Mouse (Mus musculus): Measurements from ENCODE around the gene Akap13. TPM values are rescaled to one million over a fixed set of nuclear protein-coding genes. Genes with fewer than 3 reads are reported as not detected.

Akap13 gene
- polyA plus RNA-seq, 1 experiment, result 51.8 TPM

GRCm38 (mm10) chr7:75686827-75687164 lies 231.5 kb downstream of the Akap13 start:
- Histone ChIP-seq H3K4me3 (ENCODE audit: insufficient read depth, low read length) (no peak overlapping the region), H3K27ac (ENCODE audit: insufficient read depth, low read length) (no peak overlapping the region), H3K4me1 (ENCODE audit: control insufficient read depth, insufficient read depth, low read length) (peaks cover 6% of the 10 kb centered on the region)
- TF ChIP-seq POLR2A (IDR thresholded peaks at IDR 0.05; ENCODE audit: low read depth, low read length) (no peak), CTCF (IDR thresholded peaks at IDR 0.05; ENCODE audit: borderline replicate concordance, insufficient read depth, low read length) (no peak)

- peaks cover 6% of the 10 kb centered on the region for H3K4me1 ChIP-seq (ENCODE audit: control insufficient read depth, insufficient read depth, low read length)
Observed at GRCm38 (mm10) chr7:75688144-75688543, 232.8 kb downstream of the Akap13 start.

GRCm38 (mm10) chr7:75694777-75695176 lies 239.4 kb downstream of the Akap13 start:
- no peak for TF ChIP-seq CTCF (IDR thresholded peaks at IDR 0.05; ENCODE audit: borderline replicate concordance, insufficient read depth, low read length)
- no peak for TF ChIP-seq POLR2A (IDR thresholded peaks at IDR 0.05; ENCODE audit: low read depth, low read length)
- H3K4me3 ChIP-seq (ENCODE audit: insufficient read depth, low read length), result no peak overlapping the region

More at GRCm38 (mm10) chr7:75688144-75688543, 232.8 kb downstream of the Akap13 start:
- Histone ChIP-seq H3K4me3 (ENCODE audit: insufficient read depth, low read length) (no peak overlapping the region), H3K27ac (ENCODE audit: insufficient read depth, low read length) (no peak overlapping the region)
- no peak for TF ChIP-seq CTCF (IDR thresholded peaks at IDR 0.05; ENCODE audit: borderline replicate concordance, insufficient read depth, low read length)
- TF ChIP-seq POLR2A (IDR thresholded peaks at IDR 0.05; ENCODE audit: low read depth, low read length), result no peak

GRCm38 (mm10) chr7:75699836-75700235 lies 244.5 kb downstream of the Akap13 start:
- Histone ChIP-seq H3K4me1 (ENCODE audit: control insufficient read depth, insufficient read depth, low read length) (no peaks in the 10 kb centered on the region), H3K27ac (ENCODE audit: insufficient read depth, low read length) (no peak overlapping the region), H3K4me3 (ENCODE audit: insufficient read depth, low read length) (no peak overlapping the region)
- TF ChIP-seq POLR2A (IDR thresholded peaks at IDR 0.05; ENCODE audit: low read depth, low read length) (no peak), CTCF (IDR thresholded peaks at IDR 0.05; ENCODE audit: borderline replicate concordance, insufficient read depth, low read length) (no peak)

More at GRCm38 (mm10) chr7:75694777-75695176, 239.4 kb downstream of the Akap13 start:
- Histone ChIP-seq H3K4me1 (ENCODE audit: control insufficient read depth, insufficient read depth, low read length) (no peaks in the 10 kb centered on the region), H3K27ac (ENCODE audit: insufficient read depth, low read length) (no peak overlapping the region)

GRCm38 (mm10) chr7:75700771-75701345 lies 245.5 kb downstream of the Akap13 start:
- TF ChIP-seq POLR2A (IDR thresholded peaks at IDR 0.05; ENCODE audit: low read depth, low read length) (no peak), CTCF (IDR thresholded peaks at IDR 0.05; ENCODE audit: borderline replicate concordance, insufficient read depth, low read length) (no peak)
- H3K27ac ChIP-seq (ENCODE audit: insufficient read depth, low read length), result peak overlapping the region; percentile 52; the same call in 1 of the 2 replicates
- H3K4me1 ChIP-seq (ENCODE audit: control insufficient read depth, insufficient read depth, low read length), result no peaks in the 10 kb centered on the region
- H3K4me3 ChIP-seq (ENCODE audit: insufficient read depth, low read length), result no peak overlapping the region

GRCm38 (mm10) chr7:75701761-75702160 lies 246.4 kb downstream of the Akap13 start:
- H3K27ac ChIP-seq (ENCODE audit: insufficient read depth, low read length), result no peak overlapping the region

GRCm38 (mm10) chr7:75702368-75702767 lies 247.0 kb downstream of the Akap13 start:
- Histone ChIP-seq H3K27ac (ENCODE audit: insufficient read depth, low read length) (0 out of 2 replicates have a peak overlapping the region, but pooled peaks have one; percentile 25), H3K4me1 (ENCODE audit: control insufficient read depth, insufficient read depth, low read length) (no peaks in the 10 kb centered on the region), H3K4me3 (ENCODE audit: insufficient read depth, low read length) (no peak overlapping the region)
- TF ChIP-seq POLR2A (IDR thresholded peaks at IDR 0.05; ENCODE audit: low read depth, low read length), result no peak
- TF ChIP-seq CTCF (IDR thresholded peaks at IDR 0.05; ENCODE audit: borderline replicate concordance, insufficient read depth, low read length), result no peak

More at GRCm38 (mm10) chr7:75701761-75702160, 246.4 kb downstream of the Akap13 start:
- Histone ChIP-seq H3K4me3 (ENCODE audit: insufficient read depth, low read length) (no peak overlapping the region), H3K4me1 (ENCODE audit: control insufficient read depth, insufficient read depth, low read length) (no peaks in the 10 kb centered on the region)
- TF ChIP-seq CTCF (IDR thresholded peaks at IDR 0.05; ENCODE audit: borderline replicate concordance, insufficient read depth, low read length), result no peak
- no peak for TF ChIP-seq POLR2A (IDR thresholded peaks at IDR 0.05; ENCODE audit: low read depth, low read length)

- Histone ChIP-seq H3K4me3 (ENCODE audit: insufficient read depth, low read length) (no peak overlapping the region), H3K4me1 (ENCODE audit: control insufficient read depth, insufficient read depth, low read length) (no peaks in the 10 kb centered on the region), H3K27ac (ENCODE audit: insufficient read depth, low read length) (no peak overlapping the region)
- TF ChIP-seq POLR2A (IDR thresholded peaks at IDR 0.05; ENCODE audit: low read depth, low read length) (no peak), CTCF (IDR thresholded peaks at IDR 0.05; ENCODE audit: borderline replicate concordance, insufficient read depth, low read length) (no peak)
Observed at GRCm38 (mm10) chr7:75702966-75703645, 247.8 kb downstream of the Akap13 start.

GRCm38 (mm10) chr7:75704862-75705261 lies 249.5 kb downstream of the Akap13 start:
- H3K27ac ChIP-seq (ENCODE audit: insufficient read depth, low read length), result no peak overlapping the region
- TF ChIP-seq CTCF (IDR thresholded peaks at IDR 0.05; ENCODE audit: borderline replicate concordance, insufficient read depth, low read length) (no peak), POLR2A (IDR thresholded peaks at IDR 0.05; ENCODE audit: low read depth, low read length) (no peak)
- H3K4me3 ChIP-seq (ENCODE audit: insufficient read depth, low read length), result no peak overlapping the region
- no peaks in the 10 kb centered on the region for H3K4me1 ChIP-seq (ENCODE audit: control insufficient read depth, insufficient read depth, low read length)

- H3K27ac ChIP-seq (ENCODE audit: insufficient read depth, low read length), result no peak overlapping the region
- TF ChIP-seq POLR2A (IDR thresholded peaks at IDR 0.05; ENCODE audit: low read depth, low read length), result no peak
- TF ChIP-seq CTCF (IDR thresholded peaks at IDR 0.05; ENCODE audit: borderline replicate concordance, insufficient read depth, low read length), result no peak
- peaks cover 5% of the 10 kb centered on the region; the same call in 1 of the 2 replicates for H3K4me1 ChIP-seq (ENCODE audit: control insufficient read depth, insufficient read depth, low read length)
- no peak overlapping the region for H3K4me3 ChIP-seq (ENCODE audit: insufficient read depth, low read length)
Observed at GRCm38 (mm10) chr7:75709936-75710335, 254.6 kb downstream of the Akap13 start.
